Mouse (Mus musculus): ENCODE measurements around the gene Patj.

- no peak for TF ChIP-seq POLR2A (IDR thresholded peaks at IDR 0.05; ENCODE audit: low read depth, low read length)
- TF ChIP-seq CTCF (IDR thresholded peaks at IDR 0.05; ENCODE audit: borderline replicate concordance, insufficient read depth, low read length), result no peak
Observed at GRCm38 (mm10) chr4:98408455-98408854, 12.9 kb downstream of the Patj start.

Data from embryonic fibroblast, embryonic 13.5 days (primary cell).